Mouse (Mus musculus) stomach, embryonic 14.5 days (tissue): ENCODE measurements around the gene Timeless. TPM values are rescaled to one million over a fixed set of nuclear protein-coding genes. Genes with fewer than 3 reads are reported as not detected.
"Not testable (repeated sequence)": the region's sequence is repeated elsewhere in the genome, so short reads cannot be mapped to it uniquely, and the experiment has no call there.

ENCODE experiments used
- ATAC-seq: fragments of 200-750 bp; cut with Nextera tagmentation; 2 replicates; pipeline ENCODE4 v1.8.0; 2017; ENCODE audit warnings: low read depth, moderate TSS enrichment; ENCODE audit not compliant: insufficient number of reproducible peaks, insufficient read depth, low FRiP score
- H3K27ac ChIP-seq: fragments of 300-500 bp; sonication (generic); 2 replicates; pipeline ENCODE4 v1.5.1; 2014; ENCODE audit warnings: mild to moderate bottlenecking, low read length, moderate library complexity, mixed read lengths
- H3K27me3 ChIP-seq: fragments of 300-500 bp; sonication (generic); 2 replicates; pipeline ENCODE4 v1.6.1; 2014; ENCODE audit warnings: low read length, control low read depth, mixed read lengths; ENCODE audit not compliant: control insufficient read depth, insufficient read depth
- H3K36me3 ChIP-seq: fragments of 300-500 bp; sonication (generic); 2 replicates; pipeline ENCODE4 v1.6.1; 2014; ENCODE audit warnings: mild to moderate bottlenecking, control low read depth, low read length, moderate library complexity, mixed read lengths; ENCODE audit not compliant: control insufficient read depth, insufficient read depth
- H3K4me1 ChIP-seq: fragments of 300-500 bp; sonication (generic); 2 replicates; pipeline ENCODE4 v1.6.1; 2014; ENCODE audit warnings: low read length, control low read depth, mixed read lengths; ENCODE audit not compliant: control insufficient read depth, insufficient read depth
- H3K4me2 ChIP-seq: fragments of 300-500 bp; sonication (generic); replicated peaks from 2 replicates; pipeline ENCODE4 v1.6.1; 2014; ENCODE audit warnings: low read depth, low read length, control low read depth
- H3K4me3 ChIP-seq: fragments of 300-500 bp; sonication (generic); 2 replicates; pipeline ENCODE4 v1.5.1; 2014; ENCODE audit warnings: low read depth, low read length, control low read depth
- H3K9ac ChIP-seq: fragments of 300-500 bp; sonication (generic); replicated peaks from 2 replicates; pipeline ENCODE4 v1.6.1; 2014; ENCODE audit warnings: low read depth, mild to moderate bottlenecking, control low read depth, low read length, moderate library complexity, mixed read lengths
- H3K9me3 ChIP-seq: fragments of 300-500 bp; sonication (generic); 2 replicates; pipeline ENCODE4 v1.6.1; 2016; ENCODE audit warnings: low read depth, low read length, control low read depth; ENCODE audit not compliant: control insufficient read depth
- WGBS: fragments of 180-500 bp; shearing (Covaris S2); extraction: QIAGEN DNeasy Blood & Tissue Kit; methylation state at CpG from one replicate; pipeline ENCODE4 v1.1.7; 2014; 5-methylcytosine and 5-hydroxymethylcytosine counted together
- polyA plus RNA-seq: library from polyadenylated mRNA; unstranded; fragments of >200 nt; fragmentation: Nextera tagmentation; extraction: Ambion mirVana; gene quantifications from 2 replicates; pipeline ENCODE4 v1.2.1, GENCODE M21; 2014

Gene Timeless
- polyA plus RNA-seq, 1 experiment from 2014 or later: 47.2 TPM

GRCm38 (mm10) chr10:128255925-128256324, 24.1 kb downstream of the Timeless start:
- Histone ChIP-seq H3K27ac (no peak overlapping the region), H3K4me1 (no peaks in the 10 kb centered on the region), H3K4me2 (no peak overlapping the region), H3K36me3 (peaks cover 18% of the 10 kb centered on the region), H3K9ac (no peak overlapping the region), H3K4me3 (no peak overlapping the region), H3K9me3 (no peaks in the 10 kb centered on the region), H3K27me3 (no peaks in the 10 kb centered on the region)
- 91% methylated on average over 8 of the region's 8 CpGs for WGBS
- no peak for ATAC-seq

DNA sequence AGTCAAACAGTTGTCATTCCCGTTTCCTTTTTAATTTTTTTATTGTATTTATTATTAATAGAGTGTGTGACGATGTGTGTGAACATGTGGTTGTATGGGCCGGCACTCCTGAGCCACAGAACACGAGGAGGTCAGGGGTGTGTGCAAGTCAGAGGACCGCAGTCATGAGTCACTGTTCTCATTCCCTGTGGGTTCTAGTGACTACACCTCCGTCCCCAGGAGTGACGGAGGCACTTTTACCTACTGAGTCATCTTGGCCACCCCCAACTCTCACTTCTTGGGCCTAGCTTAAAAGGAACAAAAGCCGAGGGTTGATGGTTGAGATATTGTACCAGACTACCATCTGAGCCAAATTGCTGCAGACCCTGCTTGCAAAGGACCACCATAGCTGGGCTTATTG, 24.5 kb downstream of the Timeless start:
- Histone ChIP-seq H3K9me3 (no peaks in the 10 kb centered on the region), H3K4me1 (no peaks in the 10 kb centered on the region), H3K4me2 (no peak overlapping the region), H3K27me3 (no peaks in the 10 kb centered on the region), H3K9ac (no peak overlapping the region), H3K36me3 (peaks cover 14% of the 10 kb centered on the region), H3K27ac (no peak overlapping the region), H3K4me3 (no peak overlapping the region)
- WGBS: 90% methylated on average over 8 of the region's 8 CpGs
- no peak for ATAC-seq

DNA sequence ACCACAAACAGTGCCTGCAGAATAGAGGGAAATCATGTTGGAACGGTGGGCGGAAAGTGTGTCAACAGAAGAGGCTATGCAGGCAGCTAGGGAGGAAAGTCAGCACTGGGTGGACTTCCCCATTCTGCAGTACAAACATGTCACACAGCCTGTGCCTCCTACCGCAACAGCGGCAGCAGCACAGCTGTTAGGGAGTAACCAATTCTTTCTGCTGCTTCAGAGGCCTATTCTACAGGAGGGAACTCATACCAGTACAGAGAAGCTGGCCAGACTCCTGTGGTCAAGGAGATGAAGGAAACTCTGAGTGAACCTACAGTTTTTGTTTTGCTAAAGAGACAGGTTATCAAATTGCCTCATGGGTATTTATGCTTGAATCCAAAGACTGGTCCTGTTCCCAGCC, 27.1 kb downstream of the Timeless start:
- no peaks in the 10 kb centered on the region for H3K36me3 ChIP-seq
- ATAC-seq: no peak
- no peak overlapping the region for H3K27ac ChIP-seq
- no peaks in the 10 kb centered on the region for H3K9me3 ChIP-seq
- no peaks in the 10 kb centered on the region for H3K27me3 ChIP-seq
- H3K4me1 ChIP-seq: no peaks in the 10 kb centered on the region
- no peak overlapping the region for H3K4me2 ChIP-seq
- 65% methylated on average over 4 of the region's 4 CpGs for WGBS
- no peak overlapping the region for H3K9ac ChIP-seq
- H3K4me3 ChIP-seq: no peak overlapping the region

GRCm38 (mm10) chr10:128259946-128260345, 28.1 kb downstream of the Timeless start:
- Histone ChIP-seq H3K9me3 (no peaks in the 10 kb centered on the region), H3K4me2 (no peak overlapping the region), H3K9ac (no peak overlapping the region), H3K4me1 (no peaks in the 10 kb centered on the region), H3K27ac (no peak overlapping the region), H3K36me3 (no peaks in the 10 kb centered on the region), H3K27me3 (no peaks in the 10 kb centered on the region), H3K4me3 (no peak overlapping the region)
- ATAC-seq: no peak
- 85% methylated on average over 5 of the region's 5 CpGs for WGBS

GRCm38 (mm10) chr10:128260376-128260775, 28.5 kb downstream of the Timeless start:
- not testable (repeated sequence) for ATAC-seq, H3K4me2 ChIP-seq
- WGBS: 55% methylated on average over 7 of the region's 7 CpGs

DNA sequence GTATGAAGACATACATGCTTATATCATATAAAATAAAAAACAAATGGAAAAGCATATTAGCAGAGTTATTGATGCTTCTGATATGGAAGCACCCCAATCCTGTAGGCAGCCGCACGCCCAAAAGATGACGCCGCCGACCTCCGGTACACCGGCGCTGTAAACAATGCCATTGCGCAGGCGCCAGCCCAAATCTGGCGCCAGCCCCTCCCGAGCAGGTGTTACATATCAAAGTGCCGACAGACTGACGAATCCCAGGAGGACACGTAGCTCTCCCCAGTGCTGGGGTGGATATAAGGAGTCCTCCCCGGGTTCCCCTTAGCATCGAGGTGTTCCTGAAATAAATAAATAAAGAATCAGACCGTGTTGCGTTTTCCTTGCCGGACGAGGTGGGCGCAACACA, 30.4 kb downstream of the Timeless start:
- ATAC-seq: no peak
- Histone ChIP-seq H3K9ac (no peak overlapping the region), H3K9me3 (no peaks in the 10 kb centered on the region), H3K4me3 (no peak overlapping the region), H3K4me1 (no peaks in the 10 kb centered on the region), H3K27ac (no peak overlapping the region), H3K27me3 (no peaks in the 10 kb centered on the region), H3K4me2 (no peak overlapping the region), H3K36me3 (no peaks in the 10 kb centered on the region)
- 72% methylated on average over 22 of the region's 22 CpGs for WGBS

More at GRCm38 (mm10) chr10:128260376-128260775, 28.5 kb downstream of the Timeless start:
- not testable (repeated sequence) for H3K9me3 ChIP-seq, H3K4me3 ChIP-seq, H3K4me1 ChIP-seq, H3K27me3 ChIP-seq, H3K9ac ChIP-seq, H3K27ac ChIP-seq, H3K36me3 ChIP-seq

DNA sequence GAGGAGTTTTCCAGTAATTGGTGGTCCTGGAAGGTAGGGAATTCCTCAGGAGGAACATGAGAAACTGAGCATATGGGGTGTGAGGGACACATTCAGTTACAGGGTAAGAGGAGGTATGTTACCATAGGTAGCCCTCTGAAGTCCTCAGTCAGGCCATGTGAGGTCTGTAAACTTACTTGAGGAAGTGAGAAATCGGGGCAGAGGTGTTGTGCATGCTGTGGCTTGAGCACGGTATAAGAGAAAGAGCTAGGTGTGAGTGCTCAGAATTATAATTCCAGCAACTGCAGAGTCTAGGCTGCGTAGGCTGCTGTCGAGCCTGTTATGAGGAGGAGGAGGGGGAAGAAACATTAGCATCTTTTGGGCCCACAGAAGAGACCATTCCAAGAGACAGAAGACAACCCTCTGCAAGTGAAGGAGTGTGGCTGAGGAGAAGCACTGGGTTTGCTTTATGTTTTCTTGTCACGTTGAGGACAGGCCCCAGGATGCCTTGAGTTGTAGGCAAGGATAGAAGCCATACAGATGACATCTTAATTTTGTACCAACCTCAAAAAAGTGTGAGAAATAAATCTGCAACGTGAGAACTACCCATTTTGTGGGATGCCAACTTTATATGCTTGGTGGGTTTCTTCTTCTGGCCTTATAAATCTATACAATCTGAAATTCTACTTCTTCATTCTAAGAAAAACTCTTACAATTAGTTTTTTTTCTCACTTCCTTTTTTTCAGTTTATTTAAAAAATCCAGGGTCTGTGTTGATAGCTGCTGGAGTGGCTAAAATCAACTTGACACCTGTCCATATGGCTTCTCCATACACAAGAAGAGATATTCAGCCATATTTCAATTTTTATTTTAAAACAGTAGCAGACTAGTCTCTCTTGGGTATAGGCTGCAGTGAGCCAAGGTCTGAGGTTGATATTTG, 31.8 kb downstream of the Timeless start:
- Histone ChIP-seq H3K9me3 (no peaks in the 10 kb centered on the region), H3K27ac (no peak overlapping the region), H3K4me1 (no peaks in the 10 kb centered on the region), H3K36me3 (no peaks in the 10 kb centered on the region), H3K27me3 (no peaks in the 10 kb centered on the region), H3K9ac (no peak overlapping the region), H3K4me3 (no peak overlapping the region), H3K4me2 (no peak overlapping the region)
- no peak for ATAC-seq
- 79% methylated on average over 6 of the region's 6 CpGs for WGBS

DNA sequence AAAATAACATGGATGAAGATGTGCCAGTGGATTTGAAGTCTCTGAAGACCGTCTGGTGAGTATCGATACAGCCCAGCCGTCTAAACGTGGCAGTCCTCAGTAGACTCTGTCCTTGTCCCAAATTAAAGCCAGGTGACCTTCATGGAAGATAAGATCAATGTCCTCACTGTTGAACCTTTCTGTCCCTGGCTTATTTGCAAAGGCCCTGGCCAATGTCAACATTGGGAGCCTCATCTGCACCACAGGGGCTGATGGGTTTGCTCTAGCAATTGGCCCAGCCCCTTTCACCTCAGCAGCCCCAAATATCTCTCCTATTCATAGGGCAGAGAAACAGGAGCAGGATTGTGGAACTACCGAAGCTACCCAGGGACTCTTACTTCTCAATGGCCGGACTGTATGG, 36.5 kb downstream of the Timeless start, which contains the start of gene Apof:
Gene Apof, plus strand, starts transcription at position 301 of the 400 bp plus-strand sequence.
- Histone ChIP-seq H3K9me3 (no peaks in the 10 kb centered on the region), H3K9ac (no peak within 1 kb of the TSS), H3K27ac (no peak within 1 kb of the TSS), H3K27me3 (no peaks in the 10 kb centered on the region), H3K4me3 (no peak within 1 kb of the TSS), H3K36me3 (no peaks in the 10 kb centered on the region), H3K4me2 (no peak within 1 kb of the TSS), H3K4me1 (no peaks in the 10 kb centered on the region)
- no peak for ATAC-seq
- 74% methylated on average over 6 of the region's 6 CpGs for WGBS
